Mouse (Mus musculus): Measurements from ENCODE around the gene Morf4l1.

DNA sequence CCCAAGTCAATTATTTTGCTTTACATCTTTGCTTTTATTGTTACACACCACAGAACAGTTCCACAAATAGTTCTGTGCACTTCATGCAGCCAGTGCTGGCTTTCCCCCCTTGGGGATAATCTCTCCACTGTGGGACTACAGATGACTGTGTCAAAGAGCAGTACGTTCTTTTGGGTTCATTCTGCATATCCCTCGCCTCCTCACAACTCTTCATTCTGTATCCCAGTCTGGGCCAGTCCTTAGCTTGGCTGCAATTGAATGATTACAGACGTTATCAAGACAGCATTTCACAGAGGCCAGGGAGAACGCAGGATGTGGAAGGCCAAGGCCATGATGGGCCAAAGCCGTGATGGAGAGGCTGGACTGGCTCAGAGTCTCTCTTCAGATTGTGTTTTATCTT, 32.3 kb upstream of the Morf4l1 start:
- TF ChIP-seq CTCF (IDR thresholded peaks at IDR 0.05; ENCODE audit: insufficient read depth, low read depth, low read length) (no peak), POLR2A (IDR thresholded peaks at IDR 0.05; ENCODE audit: insufficient read depth, low read depth, low read length) (no peak)

Measured in olfactory bulb, adult 2 months (tissue).